Mouse (Mus musculus) liver, embryonic 15.5 days (tissue): ENCODE data around the gene Fgf8. TPM values are rescaled to one million over a fixed set of nuclear protein-coding genes. Genes with fewer than 3 reads are reported as not detected.

Source experiments
- ATAC-seq: fragments of 200-750 bp; cut with Nextera tagmentation; 2 replicates; pipeline ENCODE4 v1.8.0; 2017; ENCODE audit warnings: moderate number of reproducible peaks, mild to moderate bottlenecking, moderate library complexity; ENCODE audit not compliant: insufficient read depth
- H3K27ac ChIP-seq: fragments of 300-500 bp; sonication (generic); replicated peaks from 2 replicates; pipeline ENCODE4 v1.5.1; 2015; ENCODE audit warnings: mild to moderate bottlenecking, inconsistent platforms
- H3K27me3 ChIP-seq: fragments of 300-500 bp; sonication (generic); 2 replicates; pipeline ENCODE4 v1.6.1; 2015; ENCODE audit warnings: mild to moderate bottlenecking, inconsistent platforms
- H3K36me3 ChIP-seq: fragments of 300-500 bp; sonication (generic); replicated peaks from 2 replicates; pipeline ENCODE4 v1.6.1; 2015; ENCODE audit warnings: moderate library complexity, mild to moderate bottlenecking, inconsistent platforms
- H3K4me1 ChIP-seq: fragments of 300-500 bp; sonication (generic); replicated peaks from 2 replicates; pipeline ENCODE4 v1.6.1; 2015; ENCODE audit warnings: inconsistent platforms
- H3K4me2 ChIP-seq: fragments of 300-500 bp; sonication (generic); 2 replicates; pipeline ENCODE4 v1.6.1; 2015; ENCODE audit warnings: moderate library complexity, mild to moderate bottlenecking, inconsistent platforms
- H3K4me3 ChIP-seq: fragments of 300-500 bp; sonication (generic); replicated peaks from 2 replicates; pipeline ENCODE4 v1.5.1; 2015; ENCODE audit warnings: mild to moderate bottlenecking, inconsistent platforms
- H3K9ac ChIP-seq: fragments of 300-500 bp; sonication (generic); 2 replicates; pipeline ENCODE4 v1.6.1; 2015; ENCODE audit warnings: moderate library complexity, mild to moderate bottlenecking, inconsistent platforms
- H3K9me3 ChIP-seq: fragments of 300-500 bp; sonication (generic); replicated peaks from 2 replicates; pipeline ENCODE4 v1.6.1; 2016; ENCODE audit warnings: inconsistent platforms
- WGBS: fragments of 180-500 bp; shearing (Covaris S2); methylation state at CpG from one replicate; pipeline ENCODE4 v1.1.7; 2015; ENCODE audit warnings: mixed read lengths; ENCODE audit not compliant: insufficient replicate concordance; 5-methylcytosine and 5-hydroxymethylcytosine counted together
- polyA plus RNA-seq: library from polyadenylated mRNA; unstranded; fragments of >200 nt; fragmentation: Nextera tagmentation; extraction: Ambion mirVana; gene quantifications from 2 replicates; pipeline ENCODE4 v1.2.1, GENCODE M21; 2015

Gene Fgf8
- not detected in 2 replicates for polyA plus RNA-seq

DNA sequence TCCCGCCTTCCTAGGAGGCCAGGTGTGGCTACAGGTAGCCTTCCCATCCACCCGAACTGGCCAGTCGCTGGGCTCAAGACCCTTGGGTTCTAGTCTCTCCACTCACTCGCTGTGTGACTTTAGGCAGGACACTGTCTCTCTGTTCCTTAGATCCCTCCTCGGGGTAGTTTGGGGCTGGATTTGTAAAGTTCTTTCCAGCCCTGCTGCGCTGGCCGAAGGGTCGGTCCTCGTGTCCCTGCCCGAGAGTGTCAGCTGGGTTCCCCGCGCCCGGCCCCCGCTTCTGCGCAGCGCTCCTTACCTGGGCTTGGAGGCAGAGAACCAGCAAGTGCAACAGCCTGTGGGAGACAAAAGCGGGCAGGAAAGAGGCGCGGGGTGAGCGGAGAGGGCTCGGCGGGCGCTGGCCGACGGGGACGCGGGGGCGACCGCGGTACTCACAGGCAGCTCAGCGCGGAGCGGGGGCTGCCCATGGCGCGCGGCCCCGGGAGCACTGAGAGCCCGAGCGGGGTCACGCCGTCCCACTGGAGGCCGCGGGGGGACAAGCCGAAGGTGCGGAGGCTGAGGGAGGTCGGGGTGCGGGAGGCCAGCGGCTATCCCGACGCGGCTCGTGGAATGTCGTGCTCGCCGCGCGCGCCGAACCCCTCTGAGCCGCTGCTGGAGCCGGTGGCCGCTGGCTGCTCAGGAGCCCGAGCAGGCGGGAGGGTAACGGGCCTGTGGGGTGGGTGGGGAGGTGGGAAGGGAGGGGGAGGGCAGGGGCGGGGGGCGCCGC lies at the start of gene Fgf8:
Gene Fgf8, minus strand, starts transcription at position 698 of the 766 bp plus-strand sequence.
- no peak for ATAC-seq
- peak within 1 kb of the TSS; percentile 62 for H3K4me2 ChIP-seq
- H3K36me3 ChIP-seq = no peaks in the 10 kb centered on the region
- H3K27ac ChIP-seq = no peak within 1 kb of the TSS
- H3K27me3 ChIP-seq = peaks cover 93% of the 10 kb centered on the region
- whole genome bisulfite sequencing = 2% methylated on average over 63 of the region's 68 CpGs
- H3K4me3 ChIP-seq = peak within 1 kb of the TSS; percentile 39
- no peak within 1 kb of the TSS for H3K9ac ChIP-seq
- H3K9me3 ChIP-seq = no peaks in the 10 kb centered on the region
- H3K4me1 ChIP-seq = peaks cover 36% of the 10 kb centered on the region

DNA sequence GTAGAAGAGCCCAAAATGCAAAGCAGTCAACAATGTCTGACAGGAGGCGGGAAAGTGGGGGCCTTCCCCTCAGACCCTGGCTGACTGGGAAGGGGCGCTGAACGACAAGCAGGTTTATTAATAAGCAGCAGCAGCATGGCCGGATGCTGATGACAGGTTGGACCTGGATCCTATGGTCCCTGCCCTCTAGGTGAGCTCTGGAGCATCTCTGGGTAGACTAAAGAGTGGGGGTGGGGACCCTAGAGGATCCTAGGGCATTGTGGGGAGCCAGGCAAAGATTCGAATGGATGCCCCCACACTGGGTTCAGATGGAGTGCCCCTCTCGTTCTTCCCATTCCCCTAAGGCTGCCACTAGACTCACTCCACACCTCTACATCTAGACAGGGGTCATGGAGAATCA lies 49.7 kb upstream of the Fgf8 start:
- H3K9ac ChIP-seq = no peak overlapping the region
- H3K27me3 ChIP-seq = 0 out of 2 replicates have a peak, but pooled peaks cover 4% of the 10 kb centered on the region
- 74% methylated on average over 6 of the region's 6 CpGs for WGBS
- H3K4me2 ChIP-seq = no peak overlapping the region
- no peak overlapping the region; the same call in 1 of the 2 replicates for H3K27ac ChIP-seq
- no peaks in the 10 kb centered on the region for H3K9me3 ChIP-seq
- no peak for ATAC-seq
- peaks cover 35% of the 10 kb centered on the region for H3K4me1 ChIP-seq
- no peaks in the 10 kb centered on the region for H3K36me3 ChIP-seq
- H3K4me3 ChIP-seq = no peak overlapping the region

DNA sequence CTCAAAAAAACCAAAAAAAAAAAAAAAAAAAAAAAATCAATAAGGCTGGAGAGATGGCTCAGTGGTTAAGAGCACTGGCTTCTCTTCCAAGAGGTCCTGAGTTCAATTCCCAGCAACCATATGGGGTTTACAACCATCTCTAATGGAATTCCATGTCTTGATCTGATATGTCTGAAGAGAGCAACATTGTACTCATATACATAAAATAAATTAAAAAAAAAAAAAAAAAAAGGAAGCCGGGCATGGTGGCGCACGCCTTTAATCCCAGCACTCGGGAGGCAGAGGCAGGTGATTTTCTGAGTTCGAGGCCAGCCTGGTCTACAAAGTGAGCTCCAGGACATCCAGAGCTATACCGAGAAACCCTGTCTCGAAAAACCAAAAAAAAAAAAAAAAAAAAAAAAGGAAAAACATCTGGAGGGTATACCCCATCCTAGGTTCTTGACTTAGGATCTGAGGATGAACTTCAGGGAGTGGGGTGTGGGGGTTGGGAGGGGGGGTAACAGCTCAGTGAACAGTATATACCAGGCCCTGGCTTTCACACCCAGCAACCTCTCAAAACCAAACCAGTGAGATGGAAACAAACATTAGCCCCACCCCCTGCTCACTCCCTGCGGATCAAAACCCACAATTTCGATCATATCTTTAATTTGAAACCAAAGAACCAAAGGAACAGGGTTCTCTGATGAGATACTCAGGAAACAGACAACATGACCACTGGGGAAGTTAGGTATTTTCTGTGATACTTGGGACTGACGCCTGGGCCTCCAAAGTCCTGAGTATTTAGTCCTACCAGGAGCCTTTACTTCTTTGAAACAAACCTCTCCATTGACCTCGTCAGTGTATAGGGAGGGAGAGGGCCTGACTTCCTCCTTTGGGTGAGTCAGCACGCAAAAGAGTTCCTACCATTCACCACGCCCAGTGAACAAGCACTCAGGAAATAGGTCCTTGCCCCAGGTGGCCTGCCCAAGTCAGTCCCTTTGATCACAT lies 47.5 kb upstream of the Fgf8 start:
- H3K4me2 ChIP-seq = peak overlapping the region; percentile 60
- peak overlapping the region; percentile 43; the same call in 1 of the 2 replicates for H3K9ac ChIP-seq

DNA sequence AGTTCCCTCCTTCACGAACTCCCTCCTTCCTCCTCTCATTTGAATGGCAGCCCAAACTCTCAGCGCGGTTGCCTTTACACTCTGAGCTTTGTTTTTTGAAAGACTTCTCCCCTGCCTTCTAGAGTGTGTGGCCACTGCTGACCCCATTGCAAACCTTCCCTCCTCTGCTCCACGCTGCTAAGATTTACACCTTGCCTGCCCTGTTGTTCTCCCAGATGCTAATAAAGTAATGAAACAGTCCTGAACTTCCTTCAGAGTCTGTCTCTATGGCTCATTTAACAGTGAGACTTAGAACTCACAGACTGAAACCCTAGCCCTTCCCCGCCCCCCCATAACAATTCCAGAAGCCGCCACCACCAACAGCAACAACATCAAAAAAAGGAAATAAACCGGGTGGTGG lies 46.6 kb upstream of the Fgf8 start:
- H3K36me3 ChIP-seq = no peaks in the 10 kb centered on the region
- no peak for ATAC-seq
- H3K4me2 ChIP-seq = no peak overlapping the region
- 0 out of 2 replicates have a peak, but pooled peaks cover 4% of the 10 kb centered on the region for H3K27me3 ChIP-seq
- no peaks in the 10 kb centered on the region for H3K9me3 ChIP-seq
- H3K27ac ChIP-seq = peak overlapping the region; percentile 97
- no peak overlapping the region for H3K4me3 ChIP-seq
- H3K9ac ChIP-seq = no peak overlapping the region
- WGBS = 80% methylated on average over 7 of the region's 7 CpGs
- H3K4me1 ChIP-seq = peaks cover 32% of the 10 kb centered on the region

More for the DNA sequence above, 47.5 kb upstream of the Fgf8 start:
- Histone ChIP-seq H3K36me3 (no peaks in the 10 kb centered on the region), H3K4me3 (peak overlapping the region; percentile 23; the same call in 1 of the 2 replicates), H3K9me3 (no peaks in the 10 kb centered on the region), H3K27me3 (0 out of 2 replicates have a peak, but pooled peaks cover 4% of the 10 kb centered on the region), H3K4me1 (peaks cover 28% of the 10 kb centered on the region), H3K27ac (peak overlapping the region; percentile 97)
- WGBS = 42% methylated on average over 13 of the region's 13 CpGs
- ATAC-seq = peak; percentile 93

DNA sequence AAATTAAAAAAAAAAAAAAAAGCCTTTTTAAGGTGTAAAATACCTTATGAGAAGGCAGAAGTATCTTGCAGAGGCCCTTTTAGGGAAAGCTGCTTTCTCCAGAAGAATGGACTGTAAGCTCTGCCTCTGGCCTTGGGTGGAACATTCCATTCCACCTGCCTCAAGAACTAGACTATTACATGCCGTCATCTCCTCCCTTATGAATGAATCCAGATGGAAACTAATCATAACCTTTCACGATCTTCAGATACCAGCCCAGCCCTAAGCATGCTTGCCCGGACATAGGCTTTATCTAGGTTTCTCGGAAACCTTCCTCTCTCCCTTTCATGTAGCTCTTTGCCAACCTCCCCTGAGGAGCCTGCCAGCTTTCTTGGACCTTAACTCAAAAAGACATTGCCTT lies 45.6 kb upstream of the Fgf8 start:
- ATAC-seq = no peak
- Histone ChIP-seq H3K4me2 (no peak overlapping the region), H3K36me3 (no peaks in the 10 kb centered on the region), H3K27me3 (0 out of 2 replicates have a peak, but pooled peaks cover 3% of the 10 kb centered on the region), H3K9me3 (no peaks in the 10 kb centered on the region), H3K27ac (no peak overlapping the region), H3K9ac (no peak overlapping the region), H3K4me3 (no peak overlapping the region), H3K4me1 (peaks cover 39% of the 10 kb centered on the region)
- whole genome bisulfite sequencing = 35% methylated on average over 4 of the region's 4 CpGs

DNA sequence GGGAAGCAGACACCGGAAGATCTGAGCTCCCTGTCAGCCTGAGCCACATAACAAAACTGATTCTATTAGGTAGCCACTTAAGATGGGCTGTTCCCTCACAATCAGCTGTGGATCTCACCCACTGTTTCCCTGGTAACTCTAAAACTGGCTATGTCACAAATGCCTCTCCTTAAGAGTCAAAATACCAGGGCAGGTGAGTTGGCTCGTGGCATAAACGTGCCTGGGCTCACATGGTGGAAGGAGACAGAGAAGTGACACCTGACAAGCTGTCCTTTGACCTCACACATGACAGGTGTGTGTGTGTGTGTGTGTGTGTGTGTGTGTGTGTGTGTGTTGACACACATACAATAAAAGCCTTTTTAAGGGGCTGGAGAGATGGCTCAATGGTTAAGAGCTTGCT lies 44.7 kb upstream of the Fgf8 start:
- 61% methylated on average over 3 of the region's 3 CpGs for WGBS

DNA sequence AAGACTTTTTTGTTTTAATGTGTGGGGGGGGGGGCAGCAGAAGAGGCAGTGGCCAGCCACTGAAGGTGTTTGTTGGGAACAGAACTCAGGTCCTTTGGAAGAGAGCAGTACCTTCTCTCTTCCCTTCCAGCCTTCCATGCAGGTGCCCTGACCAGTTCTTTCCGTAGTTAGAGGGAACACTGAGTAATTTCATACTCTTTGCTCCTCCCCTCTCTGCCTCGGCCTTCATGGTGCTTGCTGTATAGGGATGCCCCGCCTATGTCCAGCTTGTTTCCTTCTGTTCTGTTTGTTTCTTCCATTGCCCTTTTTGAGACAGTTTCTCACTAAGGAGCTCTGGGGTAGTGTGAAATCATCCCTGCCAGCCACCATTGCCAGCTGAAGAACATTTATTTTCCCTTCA lies 42.8 kb upstream of the Fgf8 start:
- Histone ChIP-seq H3K27ac (no peak overlapping the region), H3K4me3 (no peak overlapping the region), H3K9ac (no peak overlapping the region), H3K36me3 (peaks cover 13% of the 10 kb centered on the region), H3K9me3 (no peaks in the 10 kb centered on the region), H3K4me2 (no peak overlapping the region), H3K4me1 (peaks cover 50% of the 10 kb centered on the region), H3K27me3 (no peaks in the 10 kb centered on the region)
- WGBS = 54% methylated on average over 3 of the region's 3 CpGs
- ATAC-seq = no peak

More for the DNA sequence above, 44.7 kb upstream of the Fgf8 start:
- ATAC-seq = no peak
- no peaks in the 10 kb centered on the region for H3K36me3 ChIP-seq
- H3K9ac ChIP-seq = no peak overlapping the region
- no peak overlapping the region for H3K27ac ChIP-seq
- no peaks in the 10 kb centered on the region for H3K27me3 ChIP-seq
- peaks cover 39% of the 10 kb centered on the region for H3K4me1 ChIP-seq
- H3K4me3 ChIP-seq = no peak overlapping the region
- no peak overlapping the region for H3K4me2 ChIP-seq
- H3K9me3 ChIP-seq = no peaks in the 10 kb centered on the region

DNA sequence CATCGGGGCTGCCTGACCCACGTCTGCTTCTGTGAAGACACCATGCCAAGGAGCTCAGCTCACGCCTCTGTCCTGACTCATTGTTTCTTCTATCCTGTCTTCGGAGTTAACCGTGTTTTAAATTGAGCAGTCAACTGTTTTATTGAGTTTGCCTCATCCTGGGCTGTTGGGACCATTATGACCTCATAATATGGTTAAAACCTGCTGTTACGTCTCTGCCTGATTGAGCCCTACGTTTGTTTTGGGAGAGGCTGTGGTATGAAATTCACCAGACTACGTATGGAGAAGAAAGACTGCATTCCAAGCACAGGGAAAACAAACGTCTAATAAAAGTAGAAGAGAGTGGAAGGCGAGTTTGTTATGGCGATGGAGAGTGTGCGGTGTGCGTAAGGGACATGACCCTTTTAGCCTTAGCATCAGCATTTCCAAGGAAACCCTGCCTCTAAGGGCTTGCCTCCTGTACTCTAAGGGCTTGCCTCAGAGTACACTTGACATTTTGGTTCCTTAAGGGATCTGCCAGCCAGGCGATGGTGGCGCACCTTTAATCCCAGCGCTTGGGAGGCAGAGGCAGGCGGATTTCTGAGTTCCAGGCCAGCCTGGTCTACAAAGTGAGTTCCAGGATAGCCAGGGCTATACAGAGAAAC lies 41.3 kb upstream of the Fgf8 start:
- H3K27me3 ChIP-seq = no peaks in the 10 kb centered on the region
- no peaks in the 10 kb centered on the region for H3K9me3 ChIP-seq
- peaks cover 46% of the 10 kb centered on the region for H3K4me1 ChIP-seq
- H3K9ac ChIP-seq = peak overlapping the region; percentile 97
- peak overlapping the region; percentile 97 for H3K27ac ChIP-seq
- peaks cover 27% of the 10 kb centered on the region for H3K36me3 ChIP-seq
- WGBS = 35% methylated on average over 17 of the region's 17 CpGs
- peak overlapping the region; percentile 95 for H3K4me3 ChIP-seq
- no peak for ATAC-seq
- peak overlapping the region; percentile 82 for H3K4me2 ChIP-seq

DNA sequence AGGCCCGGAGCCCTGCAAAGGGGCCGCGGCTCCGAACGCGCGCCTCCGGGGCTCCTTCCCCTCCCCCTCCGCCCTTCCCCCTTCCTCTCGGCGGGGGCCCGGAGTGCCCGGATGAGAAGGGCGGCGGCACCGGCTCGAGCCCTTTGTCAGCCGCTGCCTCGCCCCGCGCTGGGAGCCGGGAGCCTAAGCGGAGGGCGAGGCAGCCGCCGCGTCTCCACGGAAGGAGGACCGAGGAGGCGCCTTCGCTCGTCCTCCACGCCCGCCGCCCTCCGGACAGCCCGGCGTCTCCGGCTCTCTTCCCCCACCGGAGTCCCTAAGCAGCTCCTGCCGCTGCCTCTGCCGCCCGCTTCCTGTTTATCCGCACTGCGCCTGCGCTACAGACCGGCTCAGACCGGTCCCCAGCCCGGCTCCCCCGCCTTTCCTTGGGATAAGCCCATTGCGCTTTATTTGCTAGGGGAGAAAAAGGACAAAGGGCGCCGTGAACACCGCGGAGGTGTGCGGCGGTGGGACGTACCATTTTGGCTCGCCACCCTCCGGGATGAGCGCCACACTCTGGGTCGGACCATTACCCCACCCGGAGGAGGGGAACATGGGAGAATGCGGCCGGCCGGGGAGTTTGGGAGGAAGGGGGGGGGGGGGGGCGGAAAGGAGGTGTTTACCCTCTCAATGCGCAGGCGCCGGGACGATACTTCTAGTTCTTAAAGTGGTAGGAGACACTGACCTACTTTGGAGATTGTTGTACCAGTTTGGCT lies 40.6 kb upstream of the Fgf8 start, which contains the start of gene Mgea5:
Gene Mgea5, minus strand, starts transcription at position 657 of the 752 bp plus-strand sequence.
- peak; percentile 95 for ATAC-seq
- H3K4me2 ChIP-seq = peak within 1 kb of the TSS; percentile 82
- no peaks in the 10 kb centered on the region for H3K27me3 ChIP-seq
- H3K9ac ChIP-seq = peak within 1 kb of the TSS; percentile 97
- H3K4me1 ChIP-seq = peaks cover 45% of the 10 kb centered on the region
- under 1% methylated on average over 69 of the region's 71 CpGs for WGBS
- H3K27ac ChIP-seq = peak within 1 kb of the TSS; percentile 97
- H3K9me3 ChIP-seq = no peaks in the 10 kb centered on the region
- H3K4me3 ChIP-seq = peak within 1 kb of the TSS; percentile 95
- peaks cover 34% of the 10 kb centered on the region for H3K36me3 ChIP-seq
